Mouse (Mus musculus) lung, adult 2 months (tissue): ENCODE results near the gene Olfr1042. TPM values are rescaled to one million over a fixed set of nuclear protein-coding genes. Genes with fewer than 3 reads are reported as not detected.
"Not testable (repeated sequence)": the region's sequence is repeated elsewhere in the genome, so short reads cannot be mapped to it uniquely, and the experiment has no call there.

Experiments used
- DNase-seq: peaks from one replicate; pipeline ENCODE4 v3.0.0; 2022
- H3K4me1 ChIP-seq: fragments of 200-500 bp; 2 replicates; pipeline ENCODE4 v1.6.1; 2011; ENCODE audit warnings: low read length; ENCODE audit not compliant: control insufficient read depth, insufficient read depth
- H3K4me3 ChIP-seq: fragments of 200-500 bp; replicated peaks from 2 replicates; pipeline ENCODE3; 2011; ENCODE audit warnings: low read depth, mild to moderate bottlenecking, control low read depth, low read length; ENCODE audit errors: extremely low read depth
- CTCF ChIP-seq: fragments of 200-500 bp; IDR thresholded peaks from 2 replicates; pipeline ENCODE4 v1.5.1; 2011; ENCODE audit warnings: mild to moderate bottlenecking, low read length, control low read depth; ENCODE audit not compliant: insufficient read depth
- POLR2A ChIP-seq: fragments of 200-500 bp; IDR thresholded peaks from 2 replicates; pipeline ENCODE4 v1.6.1; 2011; ENCODE audit warnings: low read depth, mild to moderate bottlenecking, control low read depth, low read length, borderline replicate concordance; ENCODE audit errors: extremely low read depth
- WGBS: fragments of 180-500 bp; shearing (Covaris S2); methylation state at CpG from one replicate; pipeline ENCODE4 v1.1.7; 2018; 5-methylcytosine and 5-hydroxymethylcytosine counted together
- polyA plus RNA-seq: library from polyadenylated mRNA; depleted of rRNA; stranded (reverse); fragments of >200 nt; gene quantifications from 2 replicates; pipeline ENCODE4 v1.2.3, GENCODE M21; 2012; rRNA removed

Olfr1042 gene
- polyA plus RNA-seq, result not detected in 2 replicates

DNA sequence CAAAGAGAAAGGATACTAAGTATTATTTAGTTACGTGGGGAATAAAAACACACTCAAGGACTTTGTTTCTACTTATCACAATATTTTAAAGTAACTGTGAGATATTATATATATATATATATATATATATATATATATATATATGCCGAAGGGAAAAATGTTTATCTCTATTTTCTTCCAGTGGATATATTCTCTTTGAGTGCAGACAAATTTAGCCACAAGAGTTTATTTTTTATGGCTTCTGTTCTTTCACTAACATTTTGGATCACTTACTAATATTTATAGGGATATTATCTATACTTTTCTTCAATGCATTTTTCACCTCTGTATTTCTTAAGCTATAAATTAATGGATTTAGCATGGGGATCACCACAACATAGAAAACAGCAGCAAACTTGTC, at the start of gene Olfr1042:
Gene Olfr1042, minus strand, starts transcription at position 101 of the 400 bp plus-strand sequence.
- H3K4me1 ChIP-seq, result no peaks in the 10 kb centered on the region
- DNase-seq, result no peak
- TF ChIP-seq POLR2A (no peak), CTCF (no peak)
- H3K4me3 ChIP-seq, result no peak within 1 kb of the TSS
- WGBS, result 82% methylated on average over 2 of the region's 2 CpGs

- no peaks in the 10 kb centered on the region for H3K4me1 ChIP-seq
- H3K4me3 ChIP-seq, result no peak within 1 kb of the TSS
- TF ChIP-seq CTCF (no peak), POLR2A (no peak)
- no peak for DNase-seq
Measured at GRCm38 (mm10) chr2:86202909-86203308, 41.3 kb upstream of the Olfr1042 start, which contains the start of gene Olfr1045. Olfr1045 (minus strand) TSS chr2:86203009.

- H3K4me3 ChIP-seq, result no peak overlapping the region
- no peak for TF ChIP-seq CTCF
- no peak for TF ChIP-seq POLR2A
- H3K4me1 ChIP-seq, result no peaks in the 10 kb centered on the region
- WGBS, result 22% methylated on average over 1 of the region's 1 CpGs
- no peak for DNase-seq
Measured at GRCm38 (mm10) chr2:86195863-86196262, 34.2 kb upstream of the Olfr1042 start.

DNA sequence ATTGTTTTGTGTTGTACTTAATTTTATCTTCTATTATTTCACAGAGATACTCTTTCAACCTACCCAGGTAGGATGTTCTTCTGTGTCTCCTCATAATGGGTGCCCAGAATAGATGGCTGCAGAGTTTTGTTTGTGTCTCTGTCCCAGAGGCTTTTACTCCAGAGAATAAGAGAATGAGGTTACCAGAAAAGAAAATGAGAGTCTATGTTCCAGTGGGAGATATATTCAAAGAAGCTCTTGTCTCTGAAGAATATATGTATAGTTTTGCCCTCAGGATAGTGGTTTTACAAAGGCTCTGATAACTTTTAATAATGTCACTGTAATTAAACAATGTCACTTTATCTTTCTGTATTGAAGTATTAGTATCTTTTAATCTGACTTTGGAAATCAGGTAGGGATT, 23.9 kb upstream of the Olfr1042 start, which contains the start of gene Olfr52:
Gene Olfr52, minus strand, starts transcription at position 101 of the 400 bp plus-strand sequence.
- no peaks in the 10 kb centered on the region for H3K4me1 ChIP-seq
- no peak for DNase-seq
- TF ChIP-seq CTCF (no peak), POLR2A (no peak)
- no peak within 1 kb of the TSS for H3K4me3 ChIP-seq

GRCm38 (mm10) chr2:86179950-86180349, 18.3 kb upstream of the Olfr1042 start:
- WGBS, result 70% methylated on average over 3 of the region's 3 CpGs
- H3K4me3 ChIP-seq, result no peak overlapping the region
- no peaks in the 10 kb centered on the region for H3K4me1 ChIP-seq
- DNase-seq, result no peak
- TF ChIP-seq POLR2A (no peak), CTCF (no peak)

DNA sequence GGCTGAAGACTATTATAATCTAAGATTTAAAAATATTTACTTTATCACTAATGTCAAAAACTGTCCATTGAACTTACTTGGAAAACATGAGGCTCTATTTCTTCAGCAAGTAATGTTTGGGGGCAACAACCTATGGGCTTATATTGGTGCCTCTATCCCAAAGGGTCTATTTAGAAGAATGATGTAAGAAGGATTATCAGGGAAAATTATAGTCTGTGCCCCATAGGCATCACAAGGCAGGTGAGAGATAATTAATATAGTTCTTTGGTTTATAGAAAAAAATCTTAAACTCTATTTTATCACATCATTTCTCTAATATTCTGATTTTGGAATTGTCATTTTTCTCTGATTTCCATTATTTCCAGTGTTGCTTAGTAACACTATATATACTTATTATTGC, 16.1 kb upstream of the Olfr1042 start, which contains the start of gene Olfr1044:
Gene Olfr1044, minus strand, starts transcription at position 101 of the 400 bp plus-strand sequence.
- TF ChIP-seq CTCF (no peak), POLR2A (no peak)
- Histone ChIP-seq H3K4me1 (no peaks in the 10 kb centered on the region), H3K4me3 (no peak within 1 kb of the TSS)
- DNase-seq, result no peak

DNA sequence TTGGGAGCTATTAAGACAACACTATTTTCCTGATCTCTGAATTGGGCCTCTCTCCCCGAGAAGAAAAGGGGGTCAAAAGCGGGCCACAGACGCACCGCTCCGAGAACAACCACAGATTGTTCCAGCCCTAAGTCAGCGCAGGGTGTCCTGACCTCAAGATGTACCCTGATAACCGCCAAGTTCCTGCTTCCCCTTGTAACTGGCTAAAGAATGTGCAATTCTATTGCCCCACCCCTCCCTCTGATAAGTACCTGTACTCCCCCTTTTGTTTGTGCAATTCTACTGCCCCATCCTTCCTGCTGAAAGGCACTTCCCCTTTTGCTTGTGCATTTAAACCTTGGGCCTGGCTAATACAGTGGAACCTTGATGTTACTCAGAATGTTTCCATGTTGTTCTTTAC, 13.8 kb upstream of the Olfr1042 start:
- DNase-seq, H3K4me1 ChIP-seq, H3K4me3 ChIP-seq: not testable (repeated sequence)
- 73% methylated on average over 7 of the region's 7 CpGs for WGBS

- TF ChIP-seq POLR2A (no peak), CTCF (no peak)
- DNase-seq, result no peak
- H3K4me3 ChIP-seq, result no peak within 1 kb of the TSS
- WGBS, result 78% methylated on average over 2 of the region's 2 CpGs
- H3K4me1 ChIP-seq, result no peaks in the 10 kb centered on the region
Measured at GRCm38 (mm10) chr2:86167422-86167821, 5.8 kb upstream of the Olfr1042 start, which contains the start of gene Olfr1043. Olfr1043 (minus strand) TSS chr2:86167522.

DNA sequence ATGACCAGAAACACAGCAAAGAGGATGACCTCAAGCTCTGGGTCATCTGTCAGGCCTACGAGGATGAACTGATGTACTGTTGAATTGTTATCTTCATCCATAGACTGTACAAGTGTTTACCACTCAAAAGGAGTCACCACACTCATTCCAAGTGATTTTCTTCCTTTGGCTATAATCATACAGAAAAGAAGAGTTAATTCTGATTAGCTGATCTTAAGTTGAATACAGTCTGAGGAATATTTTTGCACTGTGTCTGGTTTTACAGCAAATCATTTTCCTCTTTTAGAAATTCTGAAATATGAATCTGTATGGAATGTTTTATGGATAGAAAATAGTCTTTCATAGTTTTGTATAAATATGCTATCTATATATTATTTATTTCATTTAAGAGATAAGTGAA, 15.0 kb downstream of the Olfr1042 start, which contains the start of gene Olfr1040:
Gene Olfr1040, minus strand, starts transcription at position 101 of the 400 bp plus-strand sequence.
- Histone ChIP-seq H3K4me1 (no peaks in the 10 kb centered on the region), H3K4me3 (no peak within 1 kb of the TSS)
- DNase-seq, result no peak
- TF ChIP-seq POLR2A, result no peak
- no peak for TF ChIP-seq CTCF
- 64% methylated on average over 1 of the region's 1 CpGs for WGBS

GRCm38 (mm10) chr2:86135828-86136227, 25.8 kb downstream of the Olfr1042 start, which contains the start of gene Olfr1039:
Olfr1039 (minus strand) TSS chr2:86135928.
- Histone ChIP-seq H3K4me3 (no peak within 1 kb of the TSS), H3K4me1 (no peaks in the 10 kb centered on the region)
- TF ChIP-seq CTCF (no peak), POLR2A (no peak)
- 85% methylated on average over 1 of the region's 1 CpGs for WGBS
- no peak for DNase-seq

Other genes with a start within 250 kb of the Olfr1042 start
- gene Olfr1025-ps1, start 246.6 kb downstream of the Olfr1042 start, polyA plus RNA-seq, result not detected in 2 replicates
- not detected in 2 replicates for gene Olfr1026, start 240.3 kb downstream of the Olfr1042 start, polyA plus RNA-seq
- gene Olfr1028, start 211.4 kb downstream of the Olfr1042 start, polyA plus RNA-seq, result not detected in 2 replicates
- not detected in 2 replicates for gene Olfr1029, start 187.9 kb downstream of the Olfr1042 start, polyA plus RNA-seq
- not detected in 2 replicates for gene Olfr1030, start 182.6 kb downstream of the Olfr1042 start, polyA plus RNA-seq
- gene Olfr1031, start 171.5 kb downstream of the Olfr1042 start, polyA plus RNA-seq, result not detected in 2 replicates
- gene Olfr1032, start 156.3 kb downstream of the Olfr1042 start, polyA plus RNA-seq, result not detected in 2 replicates
- 0.36 and 0.45 TPM in 2 replicates for gene Olfr1033, start 141.2 kb downstream of the Olfr1042 start, polyA plus RNA-seq
- 0.07 and 0.09 TPM in 2 replicates for gene Olfr1034, start 116.0 kb downstream of the Olfr1042 start, polyA plus RNA-seq
- not detected in 2 replicates for gene Olfr1036, start 87.8 kb downstream of the Olfr1042 start, polyA plus RNA-seq
- gene Olfr1037, start 74.5 kb downstream of the Olfr1042 start, polyA plus RNA-seq, result not detected in 2 replicates
- gene Olfr1039, start 25.9 kb downstream of the Olfr1042 start, polyA plus RNA-seq, result not detected in 2 replicates
- not detected in 2 replicates for gene Olfr1040, start 15.1 kb downstream of the Olfr1042 start, polyA plus RNA-seq
- gene Olfr1043, start 5.7 kb upstream of the Olfr1042 start, polyA plus RNA-seq, result not detected in 2 replicates
- not detected in 2 replicates for gene Olfr1044, start 16.0 kb upstream of the Olfr1042 start, polyA plus RNA-seq
- not detected in 2 replicates for gene Olfr52, start 23.8 kb upstream of the Olfr1042 start, polyA plus RNA-seq
- not detected in 2 replicates for gene Olfr1045, start 41.2 kb upstream of the Olfr1042 start, polyA plus RNA-seq
- gene Olfr1046, start 57.5 kb upstream of the Olfr1042 start, polyA plus RNA-seq, result not detected in 2 replicates
- not detected in 2 replicates for gene Olfr1047, start 69.6 kb upstream of the Olfr1042 start, polyA plus RNA-seq
- not detected in 2 replicates for gene Olfr1048, start 78.5 kb upstream of the Olfr1042 start, polyA plus RNA-seq
- gene Olfr1049, start 96.5 kb upstream of the Olfr1042 start, polyA plus RNA-seq, result not detected in 2 replicates
- not detected in 2 replicates for gene Olfr1051, start 117.2 kb upstream of the Olfr1042 start, polyA plus RNA-seq
- not detected in 2 replicates for gene Olfr1052, start 130.6 kb upstream of the Olfr1042 start, polyA plus RNA-seq
- gene Olfr1053, start 153.4 kb upstream of the Olfr1042 start, polyA plus RNA-seq, result not detected in 2 replicates
- gene Olfr1054, start 173.6 kb upstream of the Olfr1042 start, polyA plus RNA-seq, result not detected in 2 replicates
- gene Olfr1055, start 188.4 kb upstream of the Olfr1042 start, polyA plus RNA-seq, result not detected in 2 replicates
- not detected in 2 replicates for gene Olfr1056, start 200.6 kb upstream of the Olfr1042 start, polyA plus RNA-seq
- gene Olfr1057, start 216.6 kb upstream of the Olfr1042 start, polyA plus RNA-seq, result not detected in 2 replicates
- not detected in 2 replicates for gene Olfr1058, start 226.7 kb upstream of the Olfr1042 start, polyA plus RNA-seq